Mouse (Mus musculus): ENCODE measurements at regions not wholly inside any gene's neighbourhood (a gene's known extent, or its start where the extent isn't known, plus 50 kb on each side); places are given as distances from the start of the nearest gene placed in this dataset.
A peak's percentile ranks its signal among the peaks of the same experiment; 100 is the strongest.

- Histone ChIP-seq H3K9ac (no peak overlapping the region), H3K4me2 (replicated peaks) (no peak overlapping the region), H3K9me3 (replicated peaks) (no peaks in the 10 kb centered on the region), H3K27ac (peak overlapping the region; percentile 64; the same call in 1 of the 2 replicates), H3K4me3 (no peak overlapping the region), H3K36me3 (no peaks in the 10 kb centered on the region), H3K27me3 (peaks cover under 1% of the 10 kb centered on the region; the same call in 1 of the 2 replicates), H3K4me1 (peaks cover 7% of the 10 kb centered on the region; the same call in 1 of the 2 replicates)
- WGBS: 69% methylated on average over 6 of the region's 6 CpGs
- peak; percentile 61 for ATAC-seq (ENCODE audit: low FRiP score)
Observed at GRCm38 (mm10) chr3:137775076-137775849, 89.0 kb upstream of the H2afz start.

DNA sequence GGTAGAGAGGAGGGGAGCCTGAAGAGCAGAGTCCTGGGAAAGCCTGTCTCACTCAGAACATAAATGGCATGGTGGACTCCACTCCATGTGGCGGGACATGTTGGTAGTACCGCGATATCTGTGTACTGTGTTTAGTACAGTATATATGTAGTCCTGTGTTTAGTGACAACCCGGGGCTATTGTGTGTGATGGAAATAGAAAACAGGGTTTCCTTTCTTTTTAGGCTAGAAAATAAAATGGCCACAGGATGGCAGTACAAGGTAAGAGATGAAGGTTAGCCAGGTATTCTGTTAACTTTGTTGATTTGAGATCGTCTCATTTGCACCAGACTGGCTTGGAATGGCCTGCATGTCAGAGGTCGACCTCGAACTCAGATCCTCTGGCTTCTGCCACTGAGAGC lies 86.2 kb upstream of the H2afz start:
- H3K27me3 ChIP-seq: peaks cover 4% of the 10 kb centered on the region; the same call in 1 of the 2 replicates
- 47% methylated on average over 7 of the region's 7 CpGs for WGBS
- H3K4me1 ChIP-seq: peaks cover 8% of the 10 kb centered on the region; the same call in 1 of the 2 replicates
- H3K9ac ChIP-seq: no peak overlapping the region
- H3K4me2 ChIP-seq (replicated peaks): no peak overlapping the region
- no peaks in the 10 kb centered on the region for H3K9me3 ChIP-seq (replicated peaks)
- no peak; the same call in 1 of the 2 replicates for ATAC-seq (ENCODE audit: low FRiP score)
- H3K36me3 ChIP-seq: no peaks in the 10 kb centered on the region
- no peak overlapping the region for H3K4me3 ChIP-seq
- H3K27ac ChIP-seq: no peak overlapping the region

GRCm38 (mm10) chr3:137780029-137780428 lies 84.3 kb upstream of the H2afz start:
- no peak overlapping the region for H3K27ac ChIP-seq
- H3K27me3 ChIP-seq: peaks cover 4% of the 10 kb centered on the region; the same call in 1 of the 2 replicates
- ATAC-seq (ENCODE audit: low FRiP score): no peak
- H3K4me3 ChIP-seq: no peak overlapping the region
- peak overlapping the region; percentile 3; the same call in 1 of the 2 replicates for H3K4me2 ChIP-seq (replicated peaks)
- H3K4me1 ChIP-seq: peaks cover 24% of the 10 kb centered on the region
- no peak overlapping the region for H3K9ac ChIP-seq
- 5% methylated on average over 11 of the region's 11 CpGs for WGBS
- no peaks in the 10 kb centered on the region for H3K36me3 ChIP-seq
- no peaks in the 10 kb centered on the region for H3K9me3 ChIP-seq (replicated peaks)

DNA sequence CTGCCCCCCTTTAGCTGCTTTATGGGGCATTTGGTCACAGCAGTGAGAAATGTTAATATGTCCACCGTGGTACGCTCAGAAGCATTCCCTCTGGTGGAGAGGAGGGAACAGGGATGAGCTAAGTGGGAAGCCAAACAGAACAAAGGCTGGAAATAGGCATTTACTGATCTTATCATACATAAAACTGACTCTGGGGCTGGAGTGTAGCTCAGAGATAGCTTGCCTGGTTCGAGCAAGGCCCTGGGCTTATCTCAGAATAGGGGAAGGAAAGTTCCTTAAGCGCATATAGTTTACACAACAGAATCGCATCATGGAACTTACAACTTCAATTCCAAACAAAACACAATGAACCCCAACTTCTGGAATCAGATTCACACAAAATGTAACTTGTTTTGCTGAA lies 81.5 kb upstream of the H2afz start:
- H3K36me3 ChIP-seq: no peaks in the 10 kb centered on the region
- H3K27me3 ChIP-seq: peaks cover 4% of the 10 kb centered on the region; the same call in 1 of the 2 replicates
- no peak for ATAC-seq (ENCODE audit: low FRiP score)
- 86% methylated on average over 5 of the region's 5 CpGs for WGBS
- H3K4me1 ChIP-seq: peaks cover 23% of the 10 kb centered on the region
- no peak overlapping the region for H3K9ac ChIP-seq
- no peak overlapping the region for H3K4me2 ChIP-seq (replicated peaks)
- no peak overlapping the region for H3K4me3 ChIP-seq
- H3K9me3 ChIP-seq (replicated peaks): no peaks in the 10 kb centered on the region
- no peak overlapping the region for H3K27ac ChIP-seq

GRCm38 (mm10) chr3:137783937-137784911 lies 80.1 kb upstream of the H2afz start:
- Histone ChIP-seq H3K9me3 (replicated peaks) (no peaks in the 10 kb centered on the region), H3K27me3 (peaks cover 4% of the 10 kb centered on the region; the same call in 1 of the 2 replicates), H3K4me1 (peaks cover 23% of the 10 kb centered on the region), H3K36me3 (no peaks in the 10 kb centered on the region), H3K4me2 (replicated peaks) (no peak overlapping the region), H3K27ac (peak overlapping the region; percentile 75), H3K9ac (no peak overlapping the region), H3K4me3 (no peak overlapping the region)
- ATAC-seq (ENCODE audit: low FRiP score): peak; percentile 77
- WGBS: 26% methylated on average over 7 of the region's 7 CpGs

DNA sequence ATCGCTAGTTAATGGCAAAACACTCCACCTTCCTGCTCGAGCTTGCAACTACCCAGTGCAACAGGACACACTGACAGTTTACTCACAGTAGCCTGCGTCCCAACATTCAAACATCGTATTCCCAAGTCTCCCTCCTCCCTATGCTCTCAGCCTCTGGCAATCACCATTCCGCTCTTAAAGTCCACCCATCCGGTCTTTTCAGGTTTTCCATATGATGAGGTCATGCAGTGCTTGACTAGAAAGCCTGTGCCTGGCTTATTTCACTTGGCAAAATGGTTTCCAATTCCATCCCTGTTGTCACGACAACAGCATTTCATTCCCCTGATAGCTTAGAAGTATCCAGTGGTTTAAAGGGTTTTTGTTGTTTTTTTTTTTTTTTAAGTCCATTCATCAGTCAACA lies 79.1 kb upstream of the H2afz start:
- Histone ChIP-seq H3K4me2 (replicated peaks) (no peak overlapping the region), H3K36me3 (no peaks in the 10 kb centered on the region), H3K9me3 (replicated peaks) (no peaks in the 10 kb centered on the region), H3K27me3 (peaks cover 4% of the 10 kb centered on the region; the same call in 1 of the 2 replicates), H3K9ac (no peak overlapping the region), H3K27ac (peak overlapping the region; percentile 75), H3K4me1 (peaks cover 20% of the 10 kb centered on the region), H3K4me3 (no peak overlapping the region)
- 40% methylated on average over 7 of the region's 7 CpGs for WGBS
- peak; percentile 59 for ATAC-seq (ENCODE audit: low FRiP score)

GRCm38 (mm10) chr3:137785871-137786270 lies 78.4 kb upstream of the H2afz start:
- Histone ChIP-seq H3K4me2 (replicated peaks) (no peak overlapping the region), H3K9me3 (replicated peaks) (no peaks in the 10 kb centered on the region), H3K27ac (no peak overlapping the region), H3K36me3 (no peaks in the 10 kb centered on the region), H3K9ac (no peak overlapping the region), H3K4me1 (peaks cover 18% of the 10 kb centered on the region), H3K27me3 (no peaks in the 10 kb centered on the region), H3K4me3 (no peak overlapping the region)
- 92% methylated on average over 2 of the region's 2 CpGs for WGBS
- ATAC-seq (ENCODE audit: low FRiP score): no peak

- no peak overlapping the region for H3K4me3 ChIP-seq
- H3K4me1 ChIP-seq: peaks cover 6% of the 10 kb centered on the region
- no peak for ATAC-seq (ENCODE audit: low FRiP score)
- H3K27me3 ChIP-seq: no peaks in the 10 kb centered on the region
- no peak overlapping the region for H3K27ac ChIP-seq
- 65% methylated on average over 6 of the region's 6 CpGs for WGBS
- H3K9ac ChIP-seq: no peak overlapping the region
- H3K4me2 ChIP-seq (replicated peaks): no peak overlapping the region
- no peaks in the 10 kb centered on the region for H3K36me3 ChIP-seq
- H3K9me3 ChIP-seq (replicated peaks): no peaks in the 10 kb centered on the region
Observed at GRCm38 (mm10) chr3:137789671-137790070, 74.6 kb upstream of the H2afz start.

DNA sequence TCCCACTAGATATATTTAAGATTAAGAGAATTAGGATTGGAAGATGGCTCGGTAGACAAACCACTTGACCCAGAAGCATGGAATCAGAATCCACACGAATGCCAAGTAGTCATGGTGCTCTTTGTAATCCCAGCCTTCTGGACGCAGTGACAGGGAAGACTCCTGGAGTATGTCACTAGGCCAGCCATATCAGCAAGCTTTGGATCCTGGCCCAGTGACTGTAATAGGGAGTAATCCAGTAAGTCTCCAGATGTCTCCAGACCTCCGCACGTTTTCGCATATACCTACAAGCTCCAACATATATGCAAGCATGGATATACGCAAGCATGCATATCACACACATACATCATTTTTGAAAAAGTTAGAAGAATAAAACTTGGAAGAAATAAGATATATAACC lies 73.9 kb upstream of the H2afz start:
- H3K4me3 ChIP-seq: no peak overlapping the region
- no peaks in the 10 kb centered on the region for H3K27me3 ChIP-seq
- no peak overlapping the region for H3K9ac ChIP-seq
- H3K36me3 ChIP-seq: no peaks in the 10 kb centered on the region
- H3K27ac ChIP-seq: no peak overlapping the region
- WGBS: 94% methylated on average over 7 of the region's 7 CpGs
- ATAC-seq (ENCODE audit: low FRiP score): no peak
- H3K4me2 ChIP-seq (replicated peaks): no peak overlapping the region
- H3K4me1 ChIP-seq: no peaks in the 10 kb centered on the region
- no peaks in the 10 kb centered on the region for H3K9me3 ChIP-seq (replicated peaks)

DNA sequence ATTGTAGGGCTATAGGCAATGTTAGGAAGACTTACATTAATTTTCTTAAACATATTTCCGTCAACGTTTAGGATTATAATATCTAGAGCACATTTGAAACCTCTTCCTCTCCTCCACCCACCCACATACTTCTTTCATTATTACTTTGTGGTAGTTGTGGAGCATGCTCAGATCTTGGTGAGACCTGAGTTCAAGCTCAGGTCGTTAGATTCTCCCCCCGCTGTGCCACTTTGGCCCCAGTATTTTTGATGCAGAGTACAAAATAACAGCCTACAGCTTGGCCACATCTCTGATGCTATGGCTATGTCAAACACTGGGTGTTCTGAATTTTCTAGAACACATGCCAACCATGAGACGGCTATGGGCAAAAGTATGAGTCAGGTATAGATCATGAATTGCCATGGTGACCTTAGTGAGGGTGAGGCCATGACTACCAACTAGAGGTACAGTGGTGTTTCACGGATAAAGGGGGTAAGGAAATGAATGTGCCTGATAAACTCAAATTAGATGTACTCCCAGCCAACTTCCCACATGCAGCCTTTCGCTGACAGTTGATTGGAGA lies 68.5 kb upstream of the H2afz start:
- Histone ChIP-seq H3K4me1 (no peaks in the 10 kb centered on the region), H3K9me3 (replicated peaks) (no peaks in the 10 kb centered on the region), H3K9ac (no peak overlapping the region), H3K4me3 (no peak overlapping the region), H3K27me3 (no peaks in the 10 kb centered on the region), H3K4me2 (replicated peaks) (no peak overlapping the region), H3K36me3 (no peaks in the 10 kb centered on the region), H3K27ac (no peak overlapping the region)
- WGBS: 91% methylated on average over 7 of the region's 7 CpGs
- no peak for ATAC-seq (ENCODE audit: low FRiP score)

- ATAC-seq (ENCODE audit: low FRiP score): no peak
- no peak overlapping the region for H3K27ac ChIP-seq
- WGBS: 79% methylated on average over 4 of the region's 4 CpGs
Observed at GRCm38 (mm10) chr3:137798769-137799168, 65.5 kb upstream of the H2afz start.

More at GRCm38 (mm10) chr3:137798769-137799168, 65.5 kb upstream of the H2afz start:
- no peak overlapping the region for H3K4me2 ChIP-seq (replicated peaks)
- H3K36me3 ChIP-seq: no peaks in the 10 kb centered on the region
- no peaks in the 10 kb centered on the region for H3K9me3 ChIP-seq (replicated peaks)
- no peaks in the 10 kb centered on the region for H3K4me1 ChIP-seq
- H3K27me3 ChIP-seq: no peaks in the 10 kb centered on the region
- H3K4me3 ChIP-seq: no peak overlapping the region
- no peak overlapping the region for H3K9ac ChIP-seq
